Mouse (Mus musculus) kidney, adult 2 months (tissue): ENCODE data around the gene Fancd2.

Source experiments
- CTCF ChIP-seq: fragments of 200-500 bp; conservative IDR thresholded peaks from 2 replicates; pipeline ENCODE4 v1.5.1; 2011; ENCODE audit warnings: low read depth, mild to moderate bottlenecking, control low read depth, low read length, moderate library complexity, mixed read lengths; ENCODE audit not compliant: insufficient read depth, insufficient read length
- POLR2A ChIP-seq: fragments of 200-500 bp; IDR thresholded peaks from one replicate; pipeline ENCODE4 v1.6.1; 2011; ENCODE audit warnings: low read depth, low read length, control low read depth

DNA sequence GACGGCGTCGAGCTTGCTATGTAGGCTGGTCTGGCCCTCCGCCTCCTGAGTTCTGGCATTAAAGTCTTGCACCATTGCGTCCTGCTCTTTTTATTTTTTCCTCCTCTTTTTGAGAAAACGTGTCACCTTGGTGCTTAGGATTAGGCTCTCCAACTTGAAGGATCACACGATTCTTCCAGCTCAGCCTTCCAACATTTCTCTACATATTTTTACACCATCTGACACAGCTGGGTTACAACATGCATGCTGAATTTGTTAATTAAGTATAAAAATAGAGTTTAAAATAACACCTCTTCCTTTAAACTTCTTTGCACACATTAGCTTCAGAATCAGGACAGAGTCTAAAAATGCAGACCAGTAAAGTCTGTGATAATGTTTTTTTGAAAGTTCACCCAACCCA is 77.8 kb downstream of the Fancd2 start:
- TF ChIP-seq POLR2A (no peak), CTCF (no peak)
